Mouse (Mus musculus) neural tube, embryonic 12.5 days (tissue): ENCODE data around the gene 0610010K14Rik. TPM values are rescaled to one million over a fixed set of nuclear protein-coding genes. Genes with fewer than 3 reads are reported as not detected.
A peak's percentile ranks its signal among the peaks of the same experiment; 100 is the strongest.

Experiments
- ATAC-seq: fragments of 200-750 bp; cut with Nextera tagmentation; 2 replicates; pipeline ENCODE4 v1.8.0; 2017; ENCODE audit warnings: low read depth, mild to moderate bottlenecking, moderate TSS enrichment, moderate library complexity; ENCODE audit not compliant: low FRiP score
- H3K27ac ChIP-seq: fragments of 300-500 bp; sonication (generic); 2 replicates; pipeline ENCODE4 v1.5.1; 2016
- H3K27me3 ChIP-seq: fragments of 300-500 bp; sonication (generic); replicated peaks from 2 replicates; pipeline ENCODE4 v1.6.1; 2016; ENCODE audit warnings: mild to moderate bottlenecking
- H3K36me3 ChIP-seq: fragments of 300-500 bp; sonication (generic); 2 replicates; pipeline ENCODE4 v1.6.1; 2016; ENCODE audit warnings: mild to moderate bottlenecking
- H3K4me1 ChIP-seq: fragments of 300-500 bp; sonication (generic); 2 replicates; pipeline ENCODE4 v1.6.1; 2016
- H3K4me2 ChIP-seq: fragments of 300-500 bp; sonication (generic); replicated peaks from 2 replicates; pipeline ENCODE4 v1.6.1; 2016; ENCODE audit warnings: mild to moderate bottlenecking
- H3K4me3 ChIP-seq: fragments of 300-500 bp; sonication (generic); 2 replicates; pipeline ENCODE4 v1.5.1; 2016
- H3K9ac ChIP-seq: fragments of 300-500 bp; sonication (generic); 2 replicates; pipeline ENCODE4 v1.6.1; 2016; ENCODE audit warnings: mild to moderate bottlenecking
- H3K9me3 ChIP-seq: fragments of 300-500 bp; sonication (generic); 2 replicates; pipeline ENCODE4 v1.6.1; 2016; ENCODE audit warnings: mild to moderate bottlenecking
- WGBS: fragments of 180-500 bp; shearing (Covaris S2); methylation state at CpG from one replicate; pipeline ENCODE4 v1.1.7; 2016; 5-methylcytosine and 5-hydroxymethylcytosine counted together
- polyA plus RNA-seq: library from polyadenylated mRNA; unstranded; fragments of >200 nt; fragmentation: Nextera tagmentation; extraction: Ambion mirVana; gene quantifications from 2 replicates; pipeline ENCODE4 v1.2.1, GENCODE M21; 2016

Gene 0610010K14Rik
- polyA plus RNA-seq, 1 experiment from 2014 or later, result 169 TPM

GRCm38 (mm10) chr11:70220731-70221602, 16.7 kb downstream of the 0610010K14Rik start, which contains the start of gene Slc16a13:
TSS of gene Slc16a13 (minus strand) at chr11:70221064.
- H3K27me3 ChIP-seq, result peaks cover 40% of the 10 kb centered on the region

GRCm38 (mm10) chr11:70220323-70220722, 17.4 kb downstream of the 0610010K14Rik start:
- ATAC-seq, result no peak
- Histone ChIP-seq H3K36me3 (peaks cover 15% of the 10 kb centered on the region), H3K4me1 (peaks cover 39% of the 10 kb centered on the region), H3K27ac (peak overlapping the region; percentile 57; the same call in 1 of the 2 replicates), H3K4me3 (peak overlapping the region; percentile 56), H3K9me3 (no peaks in the 10 kb centered on the region), H3K4me2 (peak overlapping the region; percentile 88), H3K9ac (peak overlapping the region; percentile 77), H3K27me3 (peaks cover 40% of the 10 kb centered on the region)
- WGBS, result under 1% methylated on average over 24 of the region's 24 CpGs

More at GRCm38 (mm10) chr11:70220731-70221602, 16.7 kb downstream of the 0610010K14Rik start, which contains the start of gene Slc16a13:
- Histone ChIP-seq H3K27ac (peak within 1 kb of the TSS; percentile 68), H3K4me1 (peaks cover 36% of the 10 kb centered on the region), H3K4me3 (peak within 1 kb of the TSS; percentile 56), H3K9ac (peak within 1 kb of the TSS; percentile 77), H3K9me3 (no peaks in the 10 kb centered on the region), H3K4me2 (peak within 1 kb of the TSS; percentile 88), H3K36me3 (peaks cover 12% of the 10 kb centered on the region)
- under 1% methylated on average over 28 of the region's 28 CpGs for WGBS
- ATAC-seq, result peak; percentile 96

GRCm38 (mm10) chr11:70219873-70220272, 17.8 kb downstream of the 0610010K14Rik start:
- Histone ChIP-seq H3K4me2 (peak overlapping the region; percentile 88), H3K27me3 (peaks cover 40% of the 10 kb centered on the region), H3K4me1 (peaks cover 44% of the 10 kb centered on the region), H3K9ac (peak overlapping the region; percentile 77), H3K27ac (no peak overlapping the region), H3K4me3 (peak overlapping the region; percentile 56), H3K36me3 (peaks cover 15% of the 10 kb centered on the region), H3K9me3 (no peaks in the 10 kb centered on the region)
- ATAC-seq, result no peak
- WGBS, result 56% methylated on average over 7 of the region's 7 CpGs

GRCm38 (mm10) chr11:70218741-70219470, 18.8 kb downstream of the 0610010K14Rik start:
- H3K27ac ChIP-seq, result no peak overlapping the region
- peaks cover 43% of the 10 kb centered on the region for H3K27me3 ChIP-seq
- H3K36me3 ChIP-seq, result peaks cover 15% of the 10 kb centered on the region
- no peaks in the 10 kb centered on the region for H3K9me3 ChIP-seq
- peak overlapping the region; percentile 30 for H3K9ac ChIP-seq
- peak overlapping the region; percentile 88 for H3K4me2 ChIP-seq
- peaks cover 53% of the 10 kb centered on the region for H3K4me1 ChIP-seq
- H3K4me3 ChIP-seq, result no peak overlapping the region
- no peak for ATAC-seq
- WGBS, result 89% methylated on average over 15 of the region's 15 CpGs

- peaks cover 57% of the 10 kb centered on the region for H3K4me1 ChIP-seq
- H3K27me3 ChIP-seq, result peaks cover 52% of the 10 kb centered on the region
- no peak overlapping the region for H3K27ac ChIP-seq
- WGBS, result 91% methylated on average over 4 of the region's 4 CpGs
- peaks cover 15% of the 10 kb centered on the region for H3K36me3 ChIP-seq
- no peaks in the 10 kb centered on the region for H3K9me3 ChIP-seq
- H3K9ac ChIP-seq, result no peak overlapping the region
- no peak overlapping the region for H3K4me3 ChIP-seq
- no peak overlapping the region for H3K4me2 ChIP-seq
- no peak for ATAC-seq
These were observed 19.7 kb downstream of the 0610010K14Rik start for GRCm38 (mm10) chr11:70218039-70218438.

- Histone ChIP-seq H3K4me2 (no peak overlapping the region; the same call in 1 of the 2 replicates), H3K27me3 (peaks cover 63% of the 10 kb centered on the region), H3K27ac (no peak overlapping the region), H3K36me3 (peaks cover 15% of the 10 kb centered on the region), H3K4me3 (no peak overlapping the region), H3K4me1 (peaks cover 46% of the 10 kb centered on the region), H3K9ac (no peak overlapping the region), H3K9me3 (no peaks in the 10 kb centered on the region)
- 59% methylated on average over 3 of the region's 3 CpGs for WGBS
- ATAC-seq, result no peak
These were observed 21.6 kb downstream of the 0610010K14Rik start for GRCm38 (mm10) chr11:70216103-70216502.

GRCm38 (mm10) chr11:70215301-70215700, 22.4 kb downstream of the 0610010K14Rik start:
- Histone ChIP-seq H3K36me3 (peaks cover 15% of the 10 kb centered on the region), H3K4me3 (no peak overlapping the region), H3K9ac (no peak overlapping the region), H3K27me3 (peaks cover 63% of the 10 kb centered on the region), H3K27ac (no peak overlapping the region), H3K4me1 (peaks cover 44% of the 10 kb centered on the region), H3K9me3 (no peaks in the 10 kb centered on the region), H3K4me2 (peak overlapping the region; percentile 54; the same call in 1 of the 2 replicates)
- no peak for ATAC-seq
- WGBS, result 9% methylated on average over 22 of the region's 22 CpGs

- H3K27ac ChIP-seq, result no peak overlapping the region
- peaks cover 15% of the 10 kb centered on the region for H3K36me3 ChIP-seq
- H3K9ac ChIP-seq, result 0 out of 2 replicates have a peak overlapping the region, but pooled peaks have one; percentile 51
- H3K27me3 ChIP-seq, result peaks cover 63% of the 10 kb centered on the region
- H3K4me1 ChIP-seq, result peaks cover 40% of the 10 kb centered on the region
- H3K9me3 ChIP-seq, result no peaks in the 10 kb centered on the region
- no peak for ATAC-seq
- peak overlapping the region; percentile 54 for H3K4me2 ChIP-seq
- peak overlapping the region; percentile 32 for H3K4me3 ChIP-seq
- WGBS, result 3% methylated on average over 18 of the region's 18 CpGs
These were observed 22.9 kb downstream of the 0610010K14Rik start for GRCm38 (mm10) chr11:70214856-70215209.

GRCm38 (mm10) chr11:70214191-70214855, 23.4 kb downstream of the 0610010K14Rik start:
- Histone ChIP-seq H3K27me3 (peaks cover 63% of the 10 kb centered on the region), H3K4me1 (peaks cover 35% of the 10 kb centered on the region), H3K9me3 (no peaks in the 10 kb centered on the region), H3K36me3 (peaks cover 15% of the 10 kb centered on the region), H3K27ac (no peak overlapping the region), H3K4me3 (peak overlapping the region; percentile 32), H3K9ac (peak overlapping the region; percentile 51), H3K4me2 (peak overlapping the region; percentile 54)
- ATAC-seq, result peak; percentile 39
- 2% methylated on average over 46 of the region's 46 CpGs for WGBS

- ATAC-seq, result no peak
- H3K4me3 ChIP-seq, result peak overlapping the region; percentile 32
- H3K9me3 ChIP-seq, result no peaks in the 10 kb centered on the region
- peaks cover 15% of the 10 kb centered on the region for H3K36me3 ChIP-seq
- peak overlapping the region; percentile 51 for H3K9ac ChIP-seq
- H3K27me3 ChIP-seq, result peaks cover 58% of the 10 kb centered on the region
- H3K4me2 ChIP-seq, result peak overlapping the region; percentile 54
- H3K27ac ChIP-seq, result no peak overlapping the region
- WGBS, result 6% methylated on average over 26 of the region's 26 CpGs
- H3K4me1 ChIP-seq, result peaks cover 29% of the 10 kb centered on the region
These were observed 24.0 kb downstream of the 0610010K14Rik start for GRCm38 (mm10) chr11:70213736-70214135.

GRCm38 (mm10) chr11:70212896-70213295, 24.8 kb downstream of the 0610010K14Rik start:
- Histone ChIP-seq H3K4me2 (no peak overlapping the region), H3K36me3 (peaks cover 15% of the 10 kb centered on the region), H3K4me3 (no peak overlapping the region), H3K9ac (no peak overlapping the region), H3K9me3 (no peaks in the 10 kb centered on the region), H3K27me3 (peaks cover 58% of the 10 kb centered on the region), H3K4me1 (peaks cover 23% of the 10 kb centered on the region), H3K27ac (no peak overlapping the region)
- 8% methylated on average over 9 of the region's 9 CpGs for WGBS
- no peak for ATAC-seq
